ENCODE assay signal across 1 mouse cellular context in the genomic region with DNA sequence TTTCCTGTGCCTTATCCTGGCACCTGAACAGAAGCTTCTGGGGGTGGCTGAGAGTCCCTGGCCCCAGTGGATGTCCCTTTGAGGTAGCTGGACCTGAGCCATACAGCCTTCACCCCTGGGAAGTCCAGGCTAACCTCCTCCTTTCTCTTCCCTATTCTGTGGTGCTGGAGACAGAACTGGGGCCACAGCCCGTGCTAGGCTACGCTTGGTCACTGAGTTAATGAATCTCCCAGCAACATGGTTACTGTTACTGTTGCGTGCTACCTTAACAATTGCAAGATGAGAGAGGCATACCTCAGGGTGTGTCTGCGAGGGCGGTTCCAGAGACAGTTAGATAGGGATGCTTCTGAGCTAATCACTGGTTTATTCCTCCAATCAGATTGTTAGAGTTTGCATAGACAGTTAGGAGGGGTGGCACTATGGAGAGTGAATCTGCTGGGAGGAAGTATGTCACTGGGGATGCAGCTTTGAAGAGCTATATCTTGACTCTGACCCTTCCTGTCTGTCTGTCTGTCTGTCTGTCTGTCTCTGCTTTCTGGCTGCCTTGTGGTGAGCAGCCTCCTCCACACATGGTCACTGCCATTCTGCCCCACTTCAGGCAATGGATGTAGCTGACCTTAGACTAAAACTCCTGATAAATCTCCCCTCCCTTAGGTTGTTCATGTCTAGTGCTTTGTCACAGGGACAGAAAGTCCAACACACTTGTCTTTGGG.
A peak's percentile ranks its signal among the peaks of the same experiment; 100 is the strongest.
TF ChIP-seq lines count a peak whose summit lies in the region.

No protein-coding gene starts in this region.

TF ChIP-seq in MEL, 35 proteins besides CTCF, POLR2A, EP300 and RAD21 (continued from another document):
- TF ChIP-seq USF2 (IDR thresholded peaks at IDR 0.05; ENCODE audit: borderline replicate concordance in 1 of 2, insufficient read depth in 1 of 2, low read depth in 1 of 2, low read length in 2 of 2) (no peak), MYC (IDR thresholded peaks at IDR 0.05; ENCODE audit: low read depth, low read length) (0 out of 2 replicates have a peak, but pooled peaks have one; percentile 24), MAFK (IDR thresholded peaks at IDR 0.05; ENCODE audit: borderline replicate concordance, low read depth, low read length) (no peak), NELFE (IDR thresholded peaks at IDR 0.05; ENCODE audit: low read depth, low read length) (peak; percentile 80), ZMIZ1 (IDR thresholded peaks at IDR 0.05; ENCODE audit: low read depth, low read length) (peak; percentile 97), CHD2 (IDR thresholded peaks at IDR 0.05; ENCODE audit: low read length) (no peak), NRF1 (IDR thresholded peaks at IDR 0.05; ENCODE audit: insufficient read depth, low read depth, low read length, poor library complexity, severe bottlenecking) (no peak), ETS1 (IDR thresholded peaks at IDR 0.05; ENCODE audit: low read depth, low read length) (peak; percentile 72; the same call in 1 of the 2 replicates), GATA1 (IDR thresholded peaks at IDR 0.05; ENCODE audit: low read depth, low read length) (peak; percentile 82), TBP (IDR thresholded peaks at IDR 0.05; ENCODE audit: low read depth, low read length) (peak; percentile 96), POLR2AphosphoS2 (IDR thresholded peaks at IDR 0.05; ENCODE audit: low read length) (peak; percentile 97), MAX (IDR thresholded peaks at IDR 0.05; ENCODE audit: low read length) (peak; percentile 7; the same call in 1 of the 2 replicates)
